Mouse (Mus musculus): ENCODE results near the gene Mansc4.

The Mansc4 gene

GRCm38 (mm10) chr6:147086594-147087225 is at the start of gene Mansc4:
Mansc4 (minus strand) TSS chr6:147087032.
- no peak for DNase-seq (ENCODE audit: low read depth, low spot score)

DNA sequence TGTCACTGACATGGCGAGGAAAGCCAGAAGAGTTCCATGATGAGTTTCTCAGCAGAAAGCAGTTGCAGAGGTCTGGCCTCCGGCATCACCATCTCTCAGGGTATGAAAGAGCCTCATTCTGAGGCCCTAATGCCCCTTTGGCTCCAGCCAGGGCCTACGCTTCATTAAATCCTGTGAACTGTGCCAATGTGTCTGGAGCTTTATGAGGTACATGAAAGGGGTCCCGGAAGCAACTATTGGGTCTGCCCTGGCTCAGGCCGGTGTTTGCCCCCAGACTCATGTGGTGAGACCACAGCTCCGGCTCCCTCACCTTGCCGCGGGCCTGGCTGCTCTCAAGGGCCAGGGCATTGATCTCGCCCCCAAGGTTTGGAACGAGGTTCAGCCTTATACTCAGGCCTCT is 40.4 kb upstream of the Mansc4 start:
- no peak for DNase-seq (ENCODE audit: low read depth, low spot score)

DNA sequence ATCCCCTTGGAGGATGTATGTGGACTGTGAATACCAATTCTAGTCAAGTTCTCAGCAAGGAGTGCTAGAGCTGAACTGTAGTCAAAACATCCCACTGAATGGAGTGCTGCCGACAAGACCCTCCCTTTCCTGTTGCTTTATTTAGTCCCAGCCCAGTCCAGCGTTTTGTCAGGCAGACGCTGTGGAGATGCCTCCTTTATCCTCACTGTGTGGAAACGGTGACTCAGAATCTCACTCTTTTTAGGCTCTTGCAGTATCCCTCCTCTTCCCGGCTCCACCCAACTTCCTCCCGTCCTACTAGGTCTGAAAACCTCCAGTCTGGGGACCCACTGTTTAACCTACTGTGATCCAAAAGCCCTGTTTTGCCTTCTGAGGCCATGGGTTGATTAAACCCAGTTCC is 34.5 kb upstream of the Mansc4 start:
- DNase-seq (ENCODE audit: low read depth, low spot score) = no peak

DNA sequence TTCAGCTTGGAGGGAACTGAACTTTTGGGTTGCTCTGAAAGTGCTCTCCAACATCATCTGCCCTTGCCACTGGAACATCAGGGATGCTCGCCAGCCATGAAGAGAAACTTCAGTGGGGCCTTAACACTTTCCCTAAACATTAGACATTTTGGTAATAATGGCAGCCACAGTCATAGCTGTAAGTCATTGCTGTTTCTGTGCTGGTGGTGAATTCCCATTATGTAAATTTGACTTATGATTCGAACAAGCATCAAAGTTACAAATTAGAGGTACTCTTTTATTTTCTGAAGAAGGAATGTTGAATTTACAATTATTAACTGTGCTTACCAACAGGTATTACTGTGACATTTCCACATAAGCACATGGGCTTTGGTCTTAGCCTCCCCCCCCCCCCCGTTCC is 31.4 kb upstream of the Mansc4 start:
- no peak for DNase-seq (ENCODE audit: low read depth, low spot score)

DNA sequence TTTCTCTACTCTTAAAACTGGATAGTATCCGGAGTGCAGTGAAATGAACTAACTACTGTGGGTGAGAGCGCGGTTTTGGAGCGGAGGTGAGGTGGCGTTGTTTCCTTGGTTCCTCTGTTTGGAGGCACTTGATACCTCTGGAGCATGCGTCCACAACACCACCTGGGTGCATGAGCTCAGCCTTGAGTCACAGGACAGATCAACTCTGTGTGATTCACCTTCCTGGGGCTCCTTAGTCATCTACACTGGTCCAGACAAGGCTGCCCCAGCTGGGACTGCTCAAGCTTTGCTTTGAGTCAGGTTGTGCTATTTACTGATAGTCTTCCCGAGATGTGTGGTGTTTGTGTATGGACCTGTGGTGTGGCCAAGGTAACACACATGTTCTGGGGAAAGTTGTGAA is 30.9 kb upstream of the Mansc4 start:
- DNase-seq (ENCODE audit: low read depth, low spot score) = no peak

DNA sequence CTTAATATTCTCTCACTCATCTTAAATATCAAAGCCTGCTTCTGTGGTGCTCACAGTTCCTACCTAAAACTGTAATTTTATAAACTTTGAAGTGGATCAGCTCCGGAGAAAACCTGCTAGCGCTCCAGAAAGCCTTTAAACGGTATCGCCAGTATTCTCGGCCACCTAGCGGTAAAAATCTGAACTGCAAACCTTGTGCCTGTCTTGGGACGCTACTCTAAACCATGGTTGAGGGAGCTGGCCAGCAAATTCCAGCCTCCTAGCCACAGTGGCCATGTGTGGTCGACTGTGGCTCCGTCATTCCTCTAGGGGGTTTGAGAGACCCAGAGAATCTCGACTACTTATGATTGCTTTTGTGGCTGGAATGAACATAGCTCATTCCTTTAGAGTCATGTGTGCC is 29.7 kb upstream of the Mansc4 start:
- DNase-seq (ENCODE audit: low read depth, low spot score) = peak; percentile 74

GRCm38 (mm10) chr6:147109283-147109682 is 22.5 kb upstream of the Mansc4 start:
- no peak for DNase-seq (ENCODE audit: low read depth, low spot score)

DNA sequence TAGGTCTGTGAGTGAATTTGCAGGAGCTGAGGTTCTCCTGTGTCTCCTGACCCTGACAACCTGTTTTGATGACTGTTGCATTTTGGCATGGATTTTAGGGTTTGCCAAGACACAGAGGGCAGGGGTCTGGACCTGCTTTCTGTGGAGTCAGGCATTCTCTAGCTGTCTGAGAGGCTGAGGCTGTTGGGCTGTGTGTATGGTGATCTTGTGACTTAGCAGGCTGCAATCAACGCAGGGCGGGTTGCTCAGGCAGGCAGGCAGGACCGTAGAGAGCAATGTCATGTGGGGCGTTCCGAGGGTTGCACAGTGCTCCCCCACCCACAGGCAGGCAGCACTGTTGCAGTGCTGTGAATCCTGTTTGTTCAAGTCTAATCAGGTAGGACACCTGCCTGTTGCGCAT is 19.9 kb upstream of the Mansc4 start:
- DNase-seq (ENCODE audit: low read depth, low spot score) = no peak

- no peak for DNase-seq (ENCODE audit: low read depth, low spot score)
These were observed 18.7 kb upstream of the Mansc4 start for GRCm38 (mm10) chr6:147105529-147105928.

DNA sequence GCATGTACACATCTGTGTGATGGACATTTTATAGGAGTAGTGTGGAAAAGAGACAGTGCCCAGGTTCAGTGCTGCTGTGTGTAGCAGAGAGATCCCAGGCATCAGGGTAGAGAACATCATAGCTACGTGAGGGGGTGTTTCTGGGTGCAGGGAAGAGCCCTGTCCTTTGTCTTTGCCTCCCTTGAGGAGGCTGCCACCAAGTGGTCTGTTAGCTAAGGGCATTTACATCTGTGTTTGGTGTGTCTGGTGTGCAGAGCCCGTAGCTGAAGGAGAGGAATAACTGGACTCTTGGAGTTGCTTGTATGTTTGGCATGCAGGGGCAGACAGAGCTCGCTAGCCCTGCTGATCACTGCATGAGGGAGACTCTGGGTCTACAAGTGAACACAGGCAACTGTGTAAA is 15.5 kb upstream of the Mansc4 start:
- DNase-seq (ENCODE audit: low read depth, low spot score) = no peak

DNA sequence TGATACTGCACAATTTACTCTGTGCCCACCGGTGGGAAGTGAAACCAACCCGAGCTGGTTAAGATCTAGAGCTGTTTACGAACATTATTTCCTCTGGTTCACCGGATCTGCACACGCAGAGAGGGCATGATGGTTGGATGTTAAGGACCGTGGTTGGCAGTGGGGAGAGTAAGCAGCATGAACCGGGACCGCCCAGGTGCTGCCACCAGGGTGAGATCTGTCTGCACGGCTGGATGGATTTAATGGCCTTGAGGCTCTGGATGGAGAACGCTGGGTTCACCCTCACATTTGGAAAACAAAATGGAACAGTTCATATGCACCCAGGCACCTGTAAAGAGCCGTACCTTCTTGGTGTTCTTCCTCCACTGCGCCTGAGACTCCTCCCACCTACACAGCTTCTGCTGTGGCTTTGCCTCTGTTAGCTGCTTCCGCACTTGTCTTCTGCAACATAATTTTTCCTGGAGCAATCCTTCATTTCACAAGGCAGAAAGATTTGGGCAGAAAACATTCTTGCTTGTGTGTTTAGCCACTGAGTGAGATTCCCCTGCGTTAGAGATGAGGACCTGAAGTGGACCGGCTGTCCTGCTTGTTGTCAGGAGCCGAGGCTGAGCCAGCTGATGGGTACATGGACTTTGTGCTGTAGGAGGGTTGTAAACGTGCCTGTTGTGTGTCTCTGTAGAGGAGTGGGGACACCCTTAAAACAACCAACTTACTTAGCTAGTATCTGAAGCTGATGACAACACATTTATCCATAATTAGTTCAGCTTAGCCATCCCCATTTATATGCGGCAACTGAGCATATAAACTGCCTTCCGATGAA is 12.8 kb upstream of the Mansc4 start:
- DNase-seq (ENCODE audit: low read depth, low spot score) = no peak

DNA sequence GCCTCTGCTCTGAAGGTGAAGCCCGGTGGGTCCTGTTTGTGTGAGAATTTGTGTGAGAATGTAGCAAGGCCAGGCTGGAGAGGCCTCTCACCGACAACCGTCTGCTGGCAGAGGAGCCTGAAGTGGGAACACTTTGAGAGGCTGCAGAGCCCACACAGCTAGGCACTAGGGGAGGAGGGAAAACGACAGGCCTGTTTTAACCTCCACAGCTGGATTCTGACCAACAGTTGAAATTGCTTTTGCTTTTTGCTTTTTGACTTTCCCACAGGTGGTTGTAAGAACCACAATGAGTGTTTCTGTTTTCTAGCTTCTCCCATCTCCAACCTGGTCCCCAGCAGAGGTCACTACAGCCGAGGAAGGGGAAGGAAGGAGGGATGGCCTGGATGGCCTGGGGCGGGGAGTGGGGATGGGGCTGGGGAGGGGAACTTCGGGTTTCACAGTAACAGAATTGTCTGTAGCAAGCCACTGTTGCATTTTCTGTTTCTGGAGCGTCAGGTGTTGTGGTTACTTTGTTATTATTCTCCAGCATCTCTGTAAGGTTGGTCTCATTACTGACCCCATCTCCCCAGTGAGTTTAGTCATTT is 10.6 kb upstream of the Mansc4 start:
- no peak for DNase-seq (ENCODE audit: low read depth, low spot score)

- no peak for DNase-seq (ENCODE audit: low read depth, low spot score)
These were observed 10.1 kb upstream of the Mansc4 start for GRCm38 (mm10) chr6:147096934-147097333.

DNA sequence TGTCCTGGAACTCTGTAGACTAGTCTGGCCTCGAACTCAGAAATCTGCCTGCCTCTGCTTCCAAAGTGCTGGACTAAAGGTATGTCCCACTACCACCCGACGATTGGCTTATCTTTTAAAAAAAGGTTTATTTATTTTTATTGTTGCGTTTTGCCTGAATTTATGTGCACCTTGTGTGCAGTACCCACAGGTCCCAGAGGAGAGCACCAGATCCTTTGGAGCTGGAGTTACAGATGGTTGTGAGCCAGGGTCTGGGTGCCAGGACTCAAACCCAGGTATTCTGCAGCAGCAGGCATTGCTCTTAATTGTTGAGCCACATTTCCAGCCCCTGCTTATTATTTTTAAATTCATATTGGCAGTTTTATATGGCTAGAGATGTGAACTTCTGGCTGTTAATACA is 9.3 kb upstream of the Mansc4 start:
- DNase-seq (ENCODE audit: low read depth, low spot score) = no peak

DNA sequence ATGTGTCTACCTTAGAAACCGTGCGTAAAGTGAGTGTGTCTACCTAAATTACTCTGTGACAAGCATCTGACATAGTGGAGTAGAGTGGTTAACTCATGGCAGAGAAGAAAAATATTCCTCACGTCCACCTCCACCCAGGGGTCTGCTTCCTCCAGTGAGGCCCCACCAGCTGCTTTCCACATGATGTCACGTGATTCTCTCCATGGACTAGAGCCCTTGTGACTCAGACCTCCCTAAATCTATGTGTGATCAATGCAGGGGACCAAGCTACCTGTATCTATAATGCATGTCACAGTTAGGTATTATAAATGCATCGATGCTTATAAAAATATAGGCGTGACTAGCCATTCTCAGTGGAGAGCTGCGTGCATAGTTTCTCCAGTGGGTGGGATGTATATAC is 7.9 kb upstream of the Mansc4 start:
- DNase-seq (ENCODE audit: low read depth, low spot score) = no peak

GRCm38 (mm10) chr6:147092136-147092535 is 5.3 kb upstream of the Mansc4 start:
- DNase-seq (ENCODE audit: low read depth, low spot score) = peak; percentile 4

- DNase-seq (ENCODE audit: low read depth, low spot score) = peak; percentile 42
These were observed 4.6 kb upstream of the Mansc4 start, which contains the start of gene Klhl42 for GRCm38 (mm10) chr6:147091136-147092120. Klhl42 (plus strand) TSS chr6:147091379.

DNA sequence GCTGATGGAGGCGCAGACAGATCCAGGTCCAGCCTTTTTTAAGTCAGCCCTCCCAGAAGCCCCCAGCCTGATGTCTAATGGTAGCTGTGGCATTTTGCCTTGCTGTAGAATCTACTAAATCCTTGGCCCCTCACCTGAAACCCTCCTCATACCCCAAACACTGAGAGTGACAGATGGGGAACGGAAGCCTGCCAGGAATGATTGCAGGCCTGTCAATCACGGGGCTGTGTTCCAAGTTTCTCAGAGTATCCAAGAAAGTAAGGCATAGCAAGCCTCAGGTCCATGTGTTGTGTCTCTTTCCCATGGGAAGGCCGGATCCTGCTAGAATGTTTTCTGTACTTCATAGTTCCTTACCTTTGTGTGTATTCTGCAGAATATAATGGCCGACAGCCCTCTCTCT is 3.4 kb upstream of the Mansc4 start:
- no peak for DNase-seq (ENCODE audit: low read depth, low spot score)

DNA sequence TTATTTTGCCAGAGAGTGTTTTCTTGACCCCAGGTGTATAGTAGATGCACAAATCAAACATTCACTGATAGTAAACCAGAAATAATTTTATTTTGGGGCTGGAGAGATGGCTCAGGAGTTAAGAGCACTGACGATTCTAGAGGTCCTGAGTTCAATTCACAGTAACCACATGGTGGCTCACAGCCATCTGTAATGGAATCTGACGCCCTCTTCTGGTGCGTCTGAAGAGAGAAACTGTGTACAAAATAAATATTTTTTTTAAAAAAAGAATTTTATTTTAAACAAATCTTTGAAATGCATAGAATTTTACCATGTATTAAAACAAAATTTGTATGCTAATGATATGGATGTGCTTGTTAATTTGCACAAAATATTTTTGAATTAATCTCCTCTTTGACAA is 1.7 kb upstream of the Mansc4 start:
- DNase-seq (ENCODE audit: low read depth, low spot score) = no peak

GRCm38 (mm10) chr6:147087736-147088135 is 904 bp upstream of the Mansc4 start:
- no peak for DNase-seq (ENCODE audit: low read depth, low spot score)

- DNase-seq (ENCODE audit: low read depth, low spot score) = no peak
These were observed 1.3 kb downstream of the Mansc4 start for GRCm38 (mm10) chr6:147085398-147086040.
